Mouse (Mus musculus) hindbrain, embryonic 12.5 days (tissue): ENCODE data around the gene Ptgdr2. TPM values are rescaled to one million over a fixed set of nuclear protein-coding genes. Genes with fewer than 3 reads are reported as not detected.

Experiments used
- ATAC-seq: fragments of 200-750 bp; cut with Nextera tagmentation; 2 replicates; pipeline ENCODE4 v1.8.0; 2017; ENCODE audit warnings: moderate TSS enrichment; ENCODE audit not compliant: low FRiP score
- H3K27ac ChIP-seq: fragments of 300-500 bp; sonication (generic); 2 replicates; pipeline ENCODE4 v1.5.1; 2016; ENCODE audit warnings: mild to moderate bottlenecking
- H3K27me3 ChIP-seq: fragments of 300-500 bp; sonication (generic); 2 replicates; pipeline ENCODE4 v1.6.1; 2016; ENCODE audit warnings: mild to moderate bottlenecking
- H3K36me3 ChIP-seq: fragments of 300-500 bp; sonication (generic); 2 replicates; pipeline ENCODE4 v1.6.1; 2016; ENCODE audit warnings: mild to moderate bottlenecking
- H3K4me1 ChIP-seq: fragments of 300-500 bp; sonication (generic); 2 replicates; pipeline ENCODE4 v1.6.1; 2016
- H3K4me2 ChIP-seq: fragments of 300-500 bp; sonication (generic); replicated peaks from 2 replicates; pipeline ENCODE4 v1.6.1; 2016; ENCODE audit warnings: mild to moderate bottlenecking
- H3K4me3 ChIP-seq: fragments of 300-500 bp; sonication (generic); 2 replicates; pipeline ENCODE4 v1.5.1; 2016; ENCODE audit warnings: mild to moderate bottlenecking
- H3K9ac ChIP-seq: fragments of 300-500 bp; sonication (generic); 2 replicates; pipeline ENCODE4 v1.6.1; 2016; ENCODE audit warnings: mild to moderate bottlenecking, moderate library complexity
- H3K9me3 ChIP-seq: fragments of 300-500 bp; sonication (generic); replicated peaks from 2 replicates; pipeline ENCODE4 v1.6.1; 2016; ENCODE audit warnings: mild to moderate bottlenecking
- WGBS: fragments of 180-500 bp; shearing (Covaris S2); methylation state at CpG from one replicate; pipeline ENCODE4 v1.1.7; 2016; 5-methylcytosine and 5-hydroxymethylcytosine counted together
- polyA plus RNA-seq: library from polyadenylated mRNA; unstranded; fragments of >200 nt; fragmentation: Nextera tagmentation; extraction: Ambion mirVana; gene quantifications from 2 replicates; pipeline ENCODE4 v1.2.1, GENCODE M21; 2016

Gene Ptgdr2
- polyA plus RNA-seq, 1 experiment from 2014 or later, result 0.10 TPM

- Histone ChIP-seq H3K27me3 (0 out of 2 replicates have a peak, but pooled peaks cover 3% of the 10 kb centered on the region), H3K27ac (no peak overlapping the region), H3K9me3 (no peaks in the 10 kb centered on the region), H3K9ac (no peak overlapping the region), H3K4me1 (peaks cover 4% of the 10 kb centered on the region), H3K4me3 (no peak overlapping the region), H3K4me2 (no peak overlapping the region), H3K36me3 (no peaks in the 10 kb centered on the region)
- ATAC-seq, result 0 out of 2 replicates have a peak, but pooled peaks have one; percentile 19
- WGBS, result 92% methylated on average over 5 of the region's 5 CpGs
Measured at GRCm38 (mm10) chr19:10980210-10980609, 43.2 kb downstream of the Ptgdr2 start.

GRCm38 (mm10) chr19:10983146-10983545 lies 46.2 kb downstream of the Ptgdr2 start:
- H3K9me3 ChIP-seq, result no peaks in the 10 kb centered on the region
- H3K27ac ChIP-seq, result no peak overlapping the region
- H3K36me3 ChIP-seq, result no peaks in the 10 kb centered on the region
- ATAC-seq, result no peak
- H3K4me3 ChIP-seq, result no peak overlapping the region
- 0 out of 2 replicates have a peak, but pooled peaks cover 3% of the 10 kb centered on the region for H3K27me3 ChIP-seq
- H3K9ac ChIP-seq, result no peak overlapping the region
- H3K4me2 ChIP-seq, result peak overlapping the region; percentile 31
- 23% methylated on average over 14 of the region's 14 CpGs for WGBS
- H3K4me1 ChIP-seq, result peaks cover 4% of the 10 kb centered on the region

- H3K4me3 ChIP-seq, result no peak overlapping the region
- no peak overlapping the region for H3K27ac ChIP-seq
- no peak for ATAC-seq
- no peaks in the 10 kb centered on the region for H3K9me3 ChIP-seq
- H3K4me1 ChIP-seq, result peaks cover 2% of the 10 kb centered on the region
- no peak overlapping the region for H3K4me2 ChIP-seq
- WGBS, result 82% methylated on average over 13 of the region's 13 CpGs
- H3K27me3 ChIP-seq, result 0 out of 2 replicates have a peak, but pooled peaks cover 3% of the 10 kb centered on the region
- H3K36me3 ChIP-seq, result no peaks in the 10 kb centered on the region
- no peak overlapping the region for H3K9ac ChIP-seq
Measured at GRCm38 (mm10) chr19:10984551-10984950, 47.6 kb downstream of the Ptgdr2 start.

- WGBS, result 95% methylated on average over 4 of the region's 4 CpGs
- Histone ChIP-seq H3K27ac (no peak overlapping the region), H3K9me3 (no peaks in the 10 kb centered on the region), H3K9ac (no peak overlapping the region), H3K4me1 (no peaks in the 10 kb centered on the region), H3K4me2 (no peak overlapping the region), H3K36me3 (no peaks in the 10 kb centered on the region), H3K4me3 (no peak overlapping the region), H3K27me3 (0 out of 2 replicates have a peak, but pooled peaks cover 3% of the 10 kb centered on the region)
- ATAC-seq, result no peak
Measured at GRCm38 (mm10) chr19:10985889-10986288, 48.9 kb downstream of the Ptgdr2 start.

GRCm38 (mm10) chr19:10988563-10988962 lies 51.6 kb downstream of the Ptgdr2 start:
- Histone ChIP-seq H3K4me1 (no peaks in the 10 kb centered on the region), H3K27me3 (no peaks in the 10 kb centered on the region), H3K4me2 (no peak overlapping the region), H3K36me3 (no peaks in the 10 kb centered on the region), H3K27ac (no peak overlapping the region), H3K9ac (no peak overlapping the region), H3K4me3 (no peak overlapping the region), H3K9me3 (no peaks in the 10 kb centered on the region)
- 88% methylated on average over 1 of the region's 1 CpGs for WGBS
- no peak for ATAC-seq

- Histone ChIP-seq H3K9me3 (no peaks in the 10 kb centered on the region), H3K4me1 (no peaks in the 10 kb centered on the region), H3K4me2 (no peak overlapping the region), H3K27ac (no peak overlapping the region), H3K4me3 (no peak overlapping the region), H3K36me3 (no peaks in the 10 kb centered on the region), H3K9ac (no peak overlapping the region), H3K27me3 (no peaks in the 10 kb centered on the region)
- no peak for ATAC-seq
- WGBS, result 55% methylated on average over 1 of the region's 1 CpGs
Measured at GRCm38 (mm10) chr19:10990751-10991150, 53.8 kb downstream of the Ptgdr2 start.

- H3K9ac ChIP-seq, result no peak overlapping the region
- no peaks in the 10 kb centered on the region for H3K36me3 ChIP-seq
- no peaks in the 10 kb centered on the region for H3K4me1 ChIP-seq
- H3K4me2 ChIP-seq, result no peak overlapping the region
- H3K9me3 ChIP-seq, result no peaks in the 10 kb centered on the region
- no peak overlapping the region for H3K4me3 ChIP-seq
- no peaks in the 10 kb centered on the region for H3K27me3 ChIP-seq
- no peak for ATAC-seq
- H3K27ac ChIP-seq, result no peak overlapping the region
Measured at GRCm38 (mm10) chr19:10991911-10992310, 55.0 kb downstream of the Ptgdr2 start.

Other genes starting within 250 kb of the Ptgdr2 start
- 36.6 and 37.5 TPM in 2 replicates for gene Vps37c, start 248.4 kb upstream of the Ptgdr2 start, polyA plus RNA-seq
- 0.17 and 0.31 TPM in 2 replicates for gene Cd5, start 198.2 kb upstream of the Ptgdr2 start, polyA plus RNA-seq
- gene Cd6, start 107.1 kb upstream of the Ptgdr2 start, polyA plus RNA-seq, result not detected in 2 replicates
- 0.26 and 0.51 TPM in 2 replicates for gene Slc15a3, start 97.4 kb upstream of the Ptgdr2 start, polyA plus RNA-seq
- gene Tmem132a, start 67.2 kb upstream of the Ptgdr2 start, polyA plus RNA-seq, result 147 and 151 TPM in 2 replicates
- 46.0 and 46.2 TPM in 2 replicates for gene Tmem109, start 55.2 kb upstream of the Ptgdr2 start, polyA plus RNA-seq
- gene Prpf19, start 41.9 kb upstream of the Ptgdr2 start, polyA plus RNA-seq, result 37.3 and 37.7 TPM in 2 replicates
- not detected in 2 replicates for gene Zp1, start 16.5 kb upstream of the Ptgdr2 start, polyA plus RNA-seq
- 21.5 and 21.7 TPM in 2 replicates for gene Ccdc86, start 12.1 kb downstream of the Ptgdr2 start, polyA plus RNA-seq
- not detected in 2 replicates for gene Ms4a10, start 37.5 kb downstream of the Ptgdr2 start, polyA plus RNA-seq
- gene Ms4a15, start 56.1 kb downstream of the Ptgdr2 start, polyA plus RNA-seq, result not detected in 2 replicates
- not detected in 2 replicates for gene Ms4a18, start 80.9 kb downstream of the Ptgdr2 start, polyA plus RNA-seq
- not detected in 2 replicates for gene Ms4a8a, start 143.9 kb downstream of the Ptgdr2 start, polyA plus RNA-seq
- not detected in 2 replicates for gene 1700017D01Rik, start 193.7 kb downstream of the Ptgdr2 start, polyA plus RNA-seq
- not detected in 2 replicates for gene 1700025F22Rik, start 228.2 kb downstream of the Ptgdr2 start, polyA plus RNA-seq